Mouse (Mus musculus): ENCODE results near the gene Gm45140. TPM values are rescaled to one million over a fixed set of nuclear protein-coding genes. Genes with fewer than 3 reads are reported as not detected.

The Gm45140 gene
- 2.3 and 2.5 TPM in 2 replicates for polyA plus RNA-seq (2016; fragmentation: Nextera tagmentation; extraction: Ambion mirVana)

DNA sequence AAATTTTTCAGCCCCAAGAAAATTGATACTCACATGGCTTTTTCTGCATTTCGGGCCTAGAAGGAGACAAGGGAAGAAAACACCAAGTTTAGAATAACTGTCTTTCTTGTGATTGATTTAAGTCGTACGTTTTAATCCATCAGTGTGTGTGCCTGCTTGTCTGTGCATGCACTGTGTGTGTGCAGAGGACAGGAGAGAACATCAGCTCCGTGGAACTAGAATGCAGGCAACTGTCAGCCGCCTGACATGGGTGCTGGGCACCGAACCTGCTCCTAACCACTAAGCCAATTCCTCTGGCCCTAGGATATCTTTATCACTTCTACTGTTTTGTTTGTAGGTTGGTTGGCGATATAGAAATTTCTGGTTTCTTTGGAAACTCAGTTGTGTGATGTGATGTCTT is at the start of gene Gm45140:
TSS of gene Gm45140 (minus strand) at position 101 of the 400 bp plus-strand sequence.
- WGBS = 89% methylated on average over 7 of the region's 7 CpGs
- H3K4me1 ChIP-seq = 0 out of 2 replicates have a peak, but pooled peaks cover 3% of the 10 kb centered on the region
- H3K27me3 ChIP-seq (ENCODE audit: insufficient read depth, poor library complexity, severe bottlenecking) = no peaks in the 10 kb centered on the region
- H3K36me3 ChIP-seq = peaks cover 37% of the 10 kb centered on the region
- no peak within 1 kb of the TSS for H3K27ac ChIP-seq
- no peak within 1 kb of the TSS for H3K4me3 ChIP-seq
- no peaks in the 10 kb centered on the region for H3K9me3 ChIP-seq
- no peak for DNase-seq (ENCODE audit: low spot score)

DNA sequence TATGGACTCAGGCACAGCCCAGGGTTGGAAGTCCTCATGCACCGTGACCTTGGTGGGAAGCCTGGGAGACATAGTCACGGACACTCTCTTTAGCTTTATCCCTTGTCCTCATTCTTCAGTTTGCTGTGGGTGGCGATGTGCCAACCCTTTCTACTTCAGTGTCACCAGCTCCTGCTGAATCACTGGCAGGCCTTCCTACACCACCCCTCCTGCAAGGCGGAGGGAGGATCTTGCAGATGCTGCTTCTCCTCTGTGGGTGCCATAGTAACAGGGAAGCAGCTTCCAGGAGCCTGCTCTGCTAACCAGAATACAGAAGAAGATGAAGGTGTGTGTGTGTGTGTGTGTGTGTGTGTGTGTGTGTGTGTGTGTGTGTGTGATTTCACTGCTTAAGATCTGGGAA is 47.2 kb upstream of the Gm45140 start:
- H3K27me3 ChIP-seq (ENCODE audit: insufficient read depth, poor library complexity, severe bottlenecking) = no peaks in the 10 kb centered on the region
- DNase-seq (ENCODE audit: low spot score) = no peak
- no peak overlapping the region for H3K4me3 ChIP-seq
- no peaks in the 10 kb centered on the region for H3K4me1 ChIP-seq
- WGBS = 68% methylated on average over 4 of the region's 4 CpGs
- no peaks in the 10 kb centered on the region for H3K36me3 ChIP-seq
- H3K27ac ChIP-seq = no peak overlapping the region
- no peaks in the 10 kb centered on the region for H3K9me3 ChIP-seq

DNA sequence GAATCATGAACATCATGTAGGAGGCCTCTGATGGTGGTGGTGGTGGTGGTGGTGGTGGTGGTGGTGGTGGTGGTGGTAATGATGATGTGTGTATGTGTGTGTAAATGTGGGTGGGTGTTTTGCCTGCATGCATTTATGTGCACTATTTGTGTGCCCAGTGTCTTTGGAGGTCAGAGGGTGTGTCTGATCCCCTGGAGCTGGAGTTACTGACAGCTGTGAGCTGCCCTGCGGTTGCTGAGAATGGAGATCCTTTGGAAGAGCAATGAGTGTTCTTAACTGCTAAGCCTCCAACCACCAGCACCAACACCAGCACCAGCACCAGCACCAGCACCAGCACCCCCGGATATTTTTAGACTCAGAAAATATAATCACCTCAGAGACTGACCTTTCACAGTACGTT is 46.6 kb upstream of the Gm45140 start:
- no peak for DNase-seq (ENCODE audit: low spot score)
- H3K4me3 ChIP-seq = no peak overlapping the region
- H3K4me1 ChIP-seq = no peaks in the 10 kb centered on the region
- no peak overlapping the region for H3K27ac ChIP-seq
- 64% methylated on average over 3 of the region's 3 CpGs for WGBS
- no peaks in the 10 kb centered on the region for H3K36me3 ChIP-seq
- H3K27me3 ChIP-seq (ENCODE audit: insufficient read depth, poor library complexity, severe bottlenecking) = no peaks in the 10 kb centered on the region
- no peaks in the 10 kb centered on the region for H3K9me3 ChIP-seq

DNA sequence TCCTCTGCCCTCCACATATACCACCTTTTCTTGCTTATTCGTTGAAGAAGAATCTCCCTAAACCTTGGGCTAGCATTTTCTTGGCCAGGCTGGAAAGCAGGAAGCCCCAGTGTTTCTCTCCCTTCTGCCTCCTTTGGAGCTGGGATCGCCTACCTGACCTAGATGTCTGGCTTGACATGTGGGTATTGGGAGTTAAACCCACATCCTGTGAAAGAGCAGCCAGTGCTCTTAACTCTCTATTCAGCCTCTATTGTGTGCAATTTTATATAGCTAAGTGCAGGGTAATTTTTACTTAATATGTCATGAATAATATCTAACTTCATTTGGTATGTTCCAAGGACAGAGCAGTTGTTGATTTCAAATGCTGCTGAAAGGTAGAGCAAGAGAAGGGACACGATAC is 44.0 kb upstream of the Gm45140 start:
- 63% methylated on average over 3 of the region's 3 CpGs for whole genome bisulfite sequencing
- no peaks in the 10 kb centered on the region for H3K4me1 ChIP-seq
- DNase-seq (ENCODE audit: low spot score) = no peak
- H3K27me3 ChIP-seq (ENCODE audit: insufficient read depth, poor library complexity, severe bottlenecking) = no peaks in the 10 kb centered on the region
- no peaks in the 10 kb centered on the region for H3K9me3 ChIP-seq
- no peak overlapping the region for H3K27ac ChIP-seq
- H3K4me3 ChIP-seq = no peak overlapping the region
- H3K36me3 ChIP-seq = no peaks in the 10 kb centered on the region

- Histone ChIP-seq H3K36me3 (no peaks in the 10 kb centered on the region), H3K4me1 (no peaks in the 10 kb centered on the region), H3K4me3 (no peak overlapping the region), H3K27me3 (ENCODE audit: insufficient read depth, poor library complexity, severe bottlenecking) (no peaks in the 10 kb centered on the region), H3K9me3 (no peaks in the 10 kb centered on the region), H3K27ac (no peak overlapping the region)
- DNase-seq (ENCODE audit: low spot score) = no peak
- WGBS = 44% methylated on average over 4 of the region's 4 CpGs
These were observed 43.4 kb upstream of the Gm45140 start for GRCm38 (mm10) chr6:87879010-87879409.

DNA sequence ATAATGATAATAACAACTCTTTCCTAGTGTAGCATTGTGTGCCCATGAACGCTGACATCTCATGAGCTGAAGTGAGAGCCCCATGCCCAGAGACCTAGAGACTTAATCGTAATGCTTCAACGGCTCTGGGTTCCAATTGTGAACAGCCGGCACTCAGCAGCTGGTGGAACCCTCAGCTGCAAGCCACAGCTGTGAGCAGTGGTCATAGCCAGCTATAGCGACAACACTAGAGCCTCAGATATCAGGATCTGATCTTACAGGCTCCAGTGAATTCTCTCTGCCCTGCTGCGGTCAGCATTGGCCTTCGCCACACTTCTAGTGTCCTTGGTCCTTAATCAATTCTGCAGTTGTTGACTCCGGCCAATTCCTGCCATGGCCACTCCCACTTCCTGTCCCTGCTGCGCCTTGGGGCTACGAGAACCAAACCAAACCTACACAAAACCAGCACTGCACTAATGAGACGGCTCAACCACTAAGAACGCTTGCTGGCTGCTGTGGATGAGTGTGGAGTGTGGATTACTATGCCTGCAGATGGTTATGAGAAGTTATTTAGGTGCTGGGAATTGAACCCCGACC is 40.6 kb upstream of the Gm45140 start:
- Histone ChIP-seq H3K36me3 (no peaks in the 10 kb centered on the region), H3K9me3 (no peaks in the 10 kb centered on the region), H3K4me3 (no peak overlapping the region), H3K4me1 (peaks cover 6% of the 10 kb centered on the region; the same call in 1 of the 2 replicates), H3K27me3 (ENCODE audit: insufficient read depth, poor library complexity, severe bottlenecking) (no peaks in the 10 kb centered on the region), H3K27ac (peak overlapping the region; percentile 49; the same call in 1 of the 2 replicates)
- no peak for DNase-seq (ENCODE audit: low spot score)
- 67% methylated on average over 13 of the region's 13 CpGs for WGBS

GRCm38 (mm10) chr6:87875562-87875961 is 40.0 kb upstream of the Gm45140 start:
- no peaks in the 10 kb centered on the region for H3K36me3 ChIP-seq
- H3K4me1 ChIP-seq = peaks cover 6% of the 10 kb centered on the region; the same call in 1 of the 2 replicates
- H3K27ac ChIP-seq = no peak overlapping the region
- no peaks in the 10 kb centered on the region for H3K27me3 ChIP-seq (ENCODE audit: insufficient read depth, poor library complexity, severe bottlenecking)
- no peaks in the 10 kb centered on the region for H3K9me3 ChIP-seq
- 86% methylated on average over 7 of the region's 7 CpGs for WGBS
- no peak overlapping the region for H3K4me3 ChIP-seq
- no peak for DNase-seq (ENCODE audit: low spot score)

GRCm38 (mm10) chr6:87875083-87875482 is 39.5 kb upstream of the Gm45140 start:
- H3K4me1 ChIP-seq = peaks cover 6% of the 10 kb centered on the region; the same call in 1 of the 2 replicates
- no peak overlapping the region for H3K4me3 ChIP-seq
- H3K36me3 ChIP-seq = no peaks in the 10 kb centered on the region
- DNase-seq (ENCODE audit: low spot score) = no peak
- no peaks in the 10 kb centered on the region for H3K9me3 ChIP-seq
- WGBS = 64% methylated on average over 1 of the region's 1 CpGs
- no peaks in the 10 kb centered on the region for H3K27me3 ChIP-seq (ENCODE audit: insufficient read depth, poor library complexity, severe bottlenecking)
- H3K27ac ChIP-seq = no peak overlapping the region

- H3K9me3 ChIP-seq = no peaks in the 10 kb centered on the region
- no peak overlapping the region for H3K4me3 ChIP-seq
- H3K4me1 ChIP-seq = peaks cover 8% of the 10 kb centered on the region
- H3K27me3 ChIP-seq (ENCODE audit: insufficient read depth, poor library complexity, severe bottlenecking) = no peaks in the 10 kb centered on the region
- no peak overlapping the region for H3K27ac ChIP-seq
- 85% methylated on average over 2 of the region's 2 CpGs for WGBS
- no peak for DNase-seq (ENCODE audit: low spot score)
- H3K36me3 ChIP-seq = no peaks in the 10 kb centered on the region
These were observed 38.4 kb upstream of the Gm45140 start for GRCm38 (mm10) chr6:87873963-87874362.

GRCm38 (mm10) chr6:87873104-87873503 is 37.5 kb upstream of the Gm45140 start:
- 40% methylated on average over 1 of the region's 1 CpGs for WGBS
- Histone ChIP-seq H3K4me1 (peaks cover 11% of the 10 kb centered on the region), H3K27me3 (ENCODE audit: insufficient read depth, poor library complexity, severe bottlenecking) (no peaks in the 10 kb centered on the region), H3K9me3 (no peaks in the 10 kb centered on the region), H3K4me3 (no peak overlapping the region), H3K27ac (no peak overlapping the region), H3K36me3 (no peaks in the 10 kb centered on the region)
- DNase-seq (ENCODE audit: low spot score) = no peak

DNA sequence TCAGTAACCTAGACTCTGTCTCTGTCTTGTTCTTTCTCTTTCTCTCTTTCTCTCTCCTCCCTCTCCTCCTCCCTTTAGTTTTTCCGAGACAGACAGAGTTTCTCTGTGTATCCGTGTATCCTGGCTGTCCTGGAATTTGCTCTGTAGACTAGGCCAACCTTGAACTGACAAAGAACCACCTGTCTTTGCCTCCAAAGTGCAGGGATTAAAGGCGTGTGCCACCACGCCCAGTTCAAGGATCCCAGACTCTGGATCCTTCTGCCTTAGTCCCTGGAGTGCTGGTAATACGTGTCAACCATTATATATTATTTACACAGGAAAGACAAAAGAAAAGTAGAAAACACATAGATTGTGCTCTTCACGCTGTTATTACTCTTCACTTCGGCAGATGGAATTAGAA is 35.6 kb upstream of the Gm45140 start:
- peaks cover 11% of the 10 kb centered on the region for H3K4me1 ChIP-seq
- DNase-seq (ENCODE audit: low spot score) = no peak
- 81% methylated on average over 7 of the region's 7 CpGs for WGBS

DNA sequence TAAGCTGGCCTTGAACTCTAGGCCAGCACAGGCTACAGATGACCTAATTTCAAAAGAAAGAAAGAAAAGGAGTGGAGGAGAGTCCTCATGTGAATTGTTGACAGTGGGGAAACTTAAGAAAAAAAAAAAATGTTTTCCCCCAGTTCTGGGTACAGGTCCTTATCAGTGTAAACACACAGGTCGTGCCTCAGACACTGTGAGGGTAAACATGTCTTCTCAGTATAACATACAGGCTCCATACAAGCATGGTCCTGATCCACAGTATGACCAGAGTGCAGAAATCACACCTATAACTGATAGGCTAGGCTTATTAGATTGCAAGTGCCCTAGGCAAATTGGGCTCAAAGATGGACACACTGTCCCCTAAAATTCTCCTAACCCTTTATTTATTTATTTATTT is 34.8 kb upstream of the Gm45140 start:
- no peaks in the 10 kb centered on the region for H3K27me3 ChIP-seq (ENCODE audit: insufficient read depth, poor library complexity, severe bottlenecking)
- DNase-seq (ENCODE audit: low spot score) = no peak
- H3K4me3 ChIP-seq = no peak overlapping the region
- H3K36me3 ChIP-seq = no peaks in the 10 kb centered on the region
- H3K27ac ChIP-seq = no peak overlapping the region
- no peaks in the 10 kb centered on the region for H3K9me3 ChIP-seq
- 52% methylated on average over 1 of the region's 1 CpGs for WGBS
- peaks cover 11% of the 10 kb centered on the region for H3K4me1 ChIP-seq

More for the DNA sequence above, 35.6 kb upstream of the Gm45140 start:
- Histone ChIP-seq H3K36me3 (no peaks in the 10 kb centered on the region), H3K9me3 (no peaks in the 10 kb centered on the region), H3K4me3 (no peak overlapping the region), H3K27me3 (ENCODE audit: insufficient read depth, poor library complexity, severe bottlenecking) (no peaks in the 10 kb centered on the region), H3K27ac (no peak overlapping the region)

- Histone ChIP-seq H3K36me3 (no peaks in the 10 kb centered on the region), H3K27ac (peak overlapping the region; percentile 53; the same call in 1 of the 2 replicates), H3K9me3 (no peaks in the 10 kb centered on the region), H3K4me1 (peaks cover 11% of the 10 kb centered on the region), H3K4me3 (no peak overlapping the region), H3K27me3 (ENCODE audit: insufficient read depth, poor library complexity, severe bottlenecking) (no peaks in the 10 kb centered on the region)
- WGBS = 68% methylated on average over 9 of the region's 9 CpGs
- no peak for DNase-seq (ENCODE audit: low spot score)
These were observed 33.4 kb upstream of the Gm45140 start for GRCm38 (mm10) chr6:87868871-87869506.

Data from heart, embryonic 10.5 days (tissue).